Mouse (Mus musculus) erythroblast, embryonic 14.5 days (primary cell): ENCODE measurements around the gene Macrod2. TPM values are rescaled to one million over a fixed set of nuclear protein-coding genes. Genes with fewer than 3 reads are reported as not detected.

Source experiments
- H3K27me3 ChIP-seq: 2 replicates; pipeline ENCODE4 v1.6.1; 2012; ENCODE audit warnings: inconsistent platforms; ENCODE audit not compliant: control insufficient read depth
- H3K36me3 ChIP-seq: 2 replicates; pipeline ENCODE4 v1.6.1; 2012; ENCODE audit warnings: mild to moderate bottlenecking, inconsistent platforms; ENCODE audit not compliant: control insufficient read depth
- H3K4me1 ChIP-seq: 2 replicates; pipeline ENCODE4 v1.6.1; 2012; ENCODE audit warnings: inconsistent platforms; ENCODE audit not compliant: control insufficient read depth
- H3K4me3 ChIP-seq: replicated peaks from 2 replicates; pipeline ENCODE3; 2012; ENCODE audit warnings: moderate library complexity, mild to moderate bottlenecking, inconsistent platforms
- H3K9me3 ChIP-seq: 2 replicates; pipeline ENCODE4 v1.6.1; 2012; ENCODE audit warnings: low read length, inconsistent platforms, mixed read lengths; ENCODE audit not compliant: control insufficient read depth
- GATA1 ChIP-seq: IDR thresholded peaks from 2 replicates; pipeline ENCODE4 v1.6.1; 2012; ENCODE audit warnings: low read length, inconsistent platforms, mixed read lengths
- TAL1 ChIP-seq: IDR thresholded peaks from 3 replicates; pipeline ENCODE4 v1.6.1; 2012; ENCODE audit warnings: low read length, inconsistent platforms, mixed read lengths
- polyA plus RNA-seq: library from polyadenylated mRNA; stranded (reverse); fragments of >175 nt; gene quantifications from 2 replicates; pipeline ENCODE4 v1.2.3, GENCODE M21; 2012

Gene Macrod2
- polyA plus RNA-seq, 1 experiment = 0.81 TPM

DNA sequence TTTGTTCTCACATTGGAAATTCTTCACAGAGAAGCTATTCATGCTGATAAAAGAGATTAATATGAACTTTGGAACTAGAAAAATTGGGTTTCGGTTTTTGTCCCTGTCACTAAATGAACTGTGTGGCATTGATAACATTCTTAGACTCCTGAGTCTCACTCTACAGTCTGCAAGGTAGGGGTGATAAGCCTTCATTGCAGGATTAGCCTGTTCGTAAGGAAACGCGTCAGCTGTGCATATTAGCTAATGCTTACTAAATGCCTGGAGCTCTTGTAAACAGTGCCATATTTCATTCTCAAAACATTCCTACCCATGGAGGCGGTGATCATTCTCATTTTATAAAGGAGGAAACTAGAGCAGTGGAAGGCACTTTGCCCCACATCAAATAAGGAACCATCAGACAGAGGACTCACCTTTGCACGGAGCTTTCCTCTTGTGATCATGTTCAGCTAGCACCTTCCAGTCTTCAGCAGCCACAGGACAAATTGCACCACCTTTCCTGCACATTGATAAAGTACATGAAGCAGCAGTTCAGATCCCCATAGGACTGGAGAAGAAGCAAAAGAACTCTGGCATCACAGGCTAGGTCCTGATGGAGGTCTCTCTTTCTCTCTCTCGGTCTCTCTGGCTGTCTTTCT is 891.1 kb downstream of the Macrod2 start:
- no peak for TF ChIP-seq GATA1
- no peak for TF ChIP-seq TAL1

DNA sequence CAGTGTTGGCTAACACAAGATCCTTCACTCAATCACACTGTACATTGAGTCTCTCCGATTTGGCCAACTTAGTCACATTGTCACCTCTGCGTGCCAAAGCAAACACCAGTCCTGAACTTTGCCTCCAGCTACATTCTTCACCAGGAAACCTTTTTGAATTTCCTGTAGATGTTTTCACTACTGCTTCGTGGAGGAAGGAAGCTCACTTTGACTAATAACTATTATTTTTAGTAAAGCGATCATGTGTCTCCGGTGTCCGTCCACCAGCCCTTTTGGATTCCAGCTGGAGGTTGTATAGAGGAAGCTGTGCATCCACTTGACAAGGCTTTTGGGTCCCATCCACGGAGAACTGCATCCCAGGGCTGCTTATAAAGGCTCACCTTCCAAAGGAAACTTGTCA is 893.4 kb downstream of the Macrod2 start:
- Histone ChIP-seq H3K4me1 (no peaks in the 10 kb centered on the region; the same call in 1 of the 2 replicates), H3K36me3 (no peaks in the 10 kb centered on the region), H3K27me3 (no peaks in the 10 kb centered on the region), H3K4me3 (no peak overlapping the region), H3K9me3 (no peaks in the 10 kb centered on the region)
- no peak for TF ChIP-seq TAL1
- TF ChIP-seq GATA1 = no peak

More for the DNA sequence above, 891.1 kb downstream of the Macrod2 start:
- Histone ChIP-seq H3K4me1 (no peaks in the 10 kb centered on the region; the same call in 1 of the 2 replicates), H3K9me3 (no peaks in the 10 kb centered on the region), H3K4me3 (no peak overlapping the region), H3K27me3 (no peaks in the 10 kb centered on the region), H3K36me3 (no peaks in the 10 kb centered on the region)

DNA sequence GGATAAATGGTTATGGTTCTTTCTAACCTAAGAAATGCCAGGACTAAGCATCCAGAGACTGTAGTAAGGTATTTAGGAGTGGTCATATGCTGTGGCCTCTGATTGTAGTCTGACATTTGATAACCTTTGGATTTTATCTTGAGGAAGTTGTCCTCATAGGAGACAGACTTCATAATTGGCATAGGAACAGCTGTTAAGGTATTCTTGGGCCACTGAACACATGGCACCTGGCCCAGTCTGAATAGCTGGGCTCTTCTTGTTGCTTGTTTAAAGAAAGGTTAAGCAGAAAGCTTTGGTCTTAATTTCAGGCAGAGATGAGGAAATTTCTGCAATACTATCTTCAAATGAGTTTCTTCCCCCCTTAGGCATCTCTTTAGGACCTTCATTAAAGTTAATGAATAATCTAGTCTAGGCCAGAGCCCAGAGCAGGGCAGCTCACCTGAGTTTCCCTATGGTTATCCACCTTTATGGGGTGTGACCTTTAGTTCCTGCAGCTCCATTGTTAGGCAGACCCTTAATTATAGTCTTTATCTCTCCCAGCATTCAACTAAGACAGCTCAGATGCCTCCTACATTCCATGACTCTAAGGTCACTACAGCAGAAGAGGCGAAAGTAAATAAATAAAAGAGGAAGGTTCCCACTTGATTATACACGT is 894.1 kb downstream of the Macrod2 start:
- Histone ChIP-seq H3K4me3 (no peak overlapping the region), H3K27me3 (no peaks in the 10 kb centered on the region), H3K36me3 (no peaks in the 10 kb centered on the region), H3K4me1 (no peaks in the 10 kb centered on the region; the same call in 1 of the 2 replicates), H3K9me3 (no peaks in the 10 kb centered on the region)
- TF ChIP-seq TAL1 (no peak), GATA1 (no peak)

DNA sequence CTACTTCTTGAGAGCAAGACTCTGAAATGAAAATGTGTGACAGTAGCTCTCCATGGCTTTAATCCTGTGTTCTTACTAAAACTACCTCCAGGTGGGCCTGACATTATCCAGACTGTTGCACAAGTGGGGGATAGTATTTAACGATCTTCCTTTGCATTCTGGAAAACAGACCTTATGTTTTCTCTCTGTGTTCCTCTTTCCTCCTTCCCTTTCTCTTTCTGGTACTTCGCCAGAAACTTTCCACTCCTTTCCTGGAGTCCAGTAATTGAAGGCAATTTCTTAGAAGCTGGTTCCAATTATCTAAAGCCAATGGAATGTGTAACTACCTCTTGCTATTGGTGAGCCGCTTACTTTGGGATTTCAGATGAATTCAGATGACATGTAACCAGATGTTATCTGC is 897.7 kb downstream of the Macrod2 start:
- H3K36me3 ChIP-seq = no peaks in the 10 kb centered on the region
- no peaks in the 10 kb centered on the region for H3K4me1 ChIP-seq
- TF ChIP-seq TAL1 (no peak), GATA1 (no peak)
- H3K27me3 ChIP-seq = no peaks in the 10 kb centered on the region
- H3K4me3 ChIP-seq = no peak overlapping the region
- no peaks in the 10 kb centered on the region for H3K9me3 ChIP-seq

DNA sequence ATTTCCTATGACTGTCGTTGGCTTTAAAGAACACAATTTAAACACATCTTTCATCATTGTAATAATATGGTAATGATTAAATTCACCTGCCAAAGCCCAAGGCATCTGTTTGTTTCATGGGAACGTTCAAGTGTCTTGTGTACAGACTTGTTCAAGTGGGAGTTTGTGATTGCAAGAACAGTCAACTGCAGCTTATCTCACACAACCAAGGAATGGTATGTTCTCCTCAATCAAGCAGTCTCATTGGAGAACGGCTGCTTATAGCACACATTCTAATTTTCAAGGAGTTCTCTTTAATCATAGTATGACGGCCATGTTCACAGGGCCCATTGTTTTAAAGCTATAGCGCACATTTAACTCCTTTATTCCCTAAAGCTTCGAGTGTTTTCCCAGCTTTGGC is 904.1 kb downstream of the Macrod2 start:
- no peaks in the 10 kb centered on the region for H3K36me3 ChIP-seq
- TF ChIP-seq TAL1 (no peak), GATA1 (no peak)
- no peaks in the 10 kb centered on the region for H3K9me3 ChIP-seq
- H3K27me3 ChIP-seq = no peaks in the 10 kb centered on the region
- H3K4me1 ChIP-seq = no peaks in the 10 kb centered on the region
- H3K4me3 ChIP-seq = no peak overlapping the region

DNA sequence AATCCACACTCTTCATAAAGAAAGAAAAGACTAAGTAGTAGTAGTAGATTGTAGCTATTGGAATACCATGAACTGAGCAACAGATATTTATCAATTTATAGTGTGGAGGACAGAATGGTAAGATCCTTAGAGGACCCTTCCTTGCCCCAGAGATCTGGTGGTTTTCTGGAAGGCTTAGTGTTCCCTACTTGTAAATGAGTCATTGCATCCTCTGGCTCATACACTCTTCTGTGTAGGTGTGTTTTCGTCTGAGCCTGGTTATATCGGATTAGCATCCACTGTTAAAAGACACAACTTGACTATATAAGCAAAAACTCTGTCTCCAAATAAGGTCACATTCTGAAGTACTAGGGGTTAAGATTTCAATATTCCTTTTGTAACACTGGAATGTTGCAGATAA is 905.9 kb downstream of the Macrod2 start:
- no peaks in the 10 kb centered on the region for H3K36me3 ChIP-seq
- H3K4me3 ChIP-seq = no peak overlapping the region
- H3K9me3 ChIP-seq = no peaks in the 10 kb centered on the region
- H3K4me1 ChIP-seq = no peaks in the 10 kb centered on the region
- TF ChIP-seq TAL1 = no peak
- TF ChIP-seq GATA1 = no peak
- no peaks in the 10 kb centered on the region for H3K27me3 ChIP-seq

DNA sequence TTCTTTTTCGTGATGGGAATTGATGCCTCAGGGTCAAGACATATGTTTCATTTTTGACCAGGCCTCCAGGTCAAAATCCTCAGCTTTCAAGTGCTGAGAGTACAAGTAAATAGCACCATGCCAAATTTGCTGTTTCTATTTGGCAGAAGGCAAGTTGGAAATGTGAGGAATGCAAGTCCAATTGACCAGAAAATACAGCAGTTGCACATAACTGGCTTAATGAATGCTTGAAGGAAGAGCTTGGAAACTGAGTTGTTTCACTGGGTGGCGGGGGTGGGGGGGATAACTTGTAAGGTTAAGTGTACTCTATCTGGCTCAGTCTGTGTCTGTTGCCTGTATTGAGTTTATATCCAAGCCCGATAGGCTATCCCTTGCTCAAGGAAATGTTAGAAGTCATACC is 913.3 kb downstream of the Macrod2 start:
- no peaks in the 10 kb centered on the region for H3K4me1 ChIP-seq
- TF ChIP-seq TAL1 = no peak
- no peak for TF ChIP-seq GATA1
- H3K36me3 ChIP-seq = no peaks in the 10 kb centered on the region
- no peak overlapping the region for H3K4me3 ChIP-seq
- no peaks in the 10 kb centered on the region for H3K27me3 ChIP-seq
- H3K9me3 ChIP-seq = 0 out of 2 replicates have a peak, but pooled peaks cover 2% of the 10 kb centered on the region

DNA sequence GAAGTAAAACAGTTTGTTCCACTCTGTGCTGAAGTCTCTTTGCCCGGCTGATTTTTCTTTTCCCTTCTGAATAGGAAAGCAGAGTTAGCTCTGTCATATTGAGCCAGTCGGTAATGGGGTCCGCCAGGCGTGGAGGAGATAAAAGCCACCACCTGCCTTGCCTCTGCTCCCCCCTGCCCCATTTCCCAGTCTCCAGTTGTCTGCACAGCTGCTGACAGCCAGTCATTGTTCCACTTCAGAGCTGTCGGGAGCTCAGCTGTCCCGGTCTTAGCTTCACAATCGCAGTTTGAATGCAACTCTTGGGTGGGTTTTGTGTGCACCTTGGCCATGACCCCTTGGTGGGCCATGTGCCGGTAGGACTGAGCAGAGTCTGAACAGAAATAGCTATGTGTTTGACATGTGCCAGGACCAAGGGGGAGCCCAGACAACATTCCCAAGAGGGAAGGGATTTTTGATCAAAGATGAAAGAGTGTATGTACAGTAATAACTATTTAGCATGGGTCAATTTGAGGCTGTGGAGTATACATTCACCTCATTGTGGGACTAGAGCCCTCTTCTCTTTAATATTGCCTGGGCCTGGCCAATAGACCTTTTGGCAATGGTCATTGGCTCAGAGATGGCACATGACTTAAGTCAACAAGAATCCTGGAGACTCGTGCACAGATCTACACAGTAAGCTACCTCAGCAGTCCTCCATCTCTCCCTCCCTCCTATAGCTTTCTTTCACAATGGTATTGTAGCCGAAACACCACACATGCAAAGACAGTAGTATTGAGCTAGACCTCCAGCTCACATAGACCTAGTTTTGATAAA is 917.2 kb downstream of the Macrod2 start:
- H3K9me3 ChIP-seq = 0 out of 2 replicates have a peak, but pooled peaks cover 2% of the 10 kb centered on the region
- no peaks in the 10 kb centered on the region for H3K27me3 ChIP-seq
- H3K36me3 ChIP-seq = no peaks in the 10 kb centered on the region
- no peaks in the 10 kb centered on the region for H3K4me1 ChIP-seq
- TF ChIP-seq GATA1 = no peak
- TF ChIP-seq TAL1 = no peak
- no peak overlapping the region for H3K4me3 ChIP-seq

DNA sequence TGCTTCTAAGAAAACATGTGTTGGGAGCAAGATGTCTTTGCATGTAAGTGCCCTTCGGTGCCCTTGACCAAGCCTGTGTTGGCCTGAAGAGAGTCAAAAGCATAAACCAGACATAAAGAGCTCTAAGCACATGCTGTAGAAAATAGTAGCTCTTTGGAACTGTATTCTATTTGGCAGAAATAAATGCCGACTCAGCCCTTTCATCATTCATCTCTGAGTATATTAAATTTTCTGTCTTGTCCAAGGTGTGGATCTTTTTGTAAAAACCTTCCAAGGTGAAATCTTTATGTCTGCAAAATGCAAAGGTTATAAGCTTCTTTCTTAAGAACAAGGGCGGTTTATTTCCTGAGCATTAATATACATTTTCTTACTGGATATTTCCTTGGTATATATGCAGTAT is 920.2 kb downstream of the Macrod2 start:
- no peak overlapping the region for H3K4me3 ChIP-seq
- H3K27me3 ChIP-seq = no peaks in the 10 kb centered on the region
- no peaks in the 10 kb centered on the region for H3K4me1 ChIP-seq
- H3K36me3 ChIP-seq = no peaks in the 10 kb centered on the region
- TF ChIP-seq TAL1 = no peak
- TF ChIP-seq GATA1 = no peak
- H3K9me3 ChIP-seq = 0 out of 2 replicates have a peak, but pooled peaks cover 2% of the 10 kb centered on the region
